Mouse (Mus musculus) small intestine, adult 2 months (tissue): ENCODE measurements around the gene Wap. TPM values are rescaled to one million over a fixed set of nuclear protein-coding genes. Genes with fewer than 3 reads are reported as not detected.
"Not testable (repeated sequence)": the region's sequence is repeated elsewhere in the genome, so short reads cannot be mapped to it uniquely, and the experiment has no call there.

Experiments
- H3K27ac ChIP-seq: fragments of 200-500 bp; 2 replicates; pipeline ENCODE4 v1.5.1; 2012; ENCODE audit warnings: low read depth, low read length, control low read depth, inconsistent platforms; ENCODE audit not compliant: insufficient read depth
- H3K27me3 ChIP-seq: fragments of 200-500 bp; 2 replicates; pipeline ENCODE4 v1.6.1; 2012; ENCODE audit warnings: mild to moderate bottlenecking, moderate library complexity, low read length, inconsistent platforms; ENCODE audit not compliant: control insufficient read depth, insufficient read depth
- H3K36me3 ChIP-seq: fragments of 200-500 bp; 2 replicates; pipeline ENCODE4 v1.6.1; 2012; ENCODE audit warnings: mild to moderate bottlenecking, low read length, control low read depth, inconsistent platforms; ENCODE audit not compliant: control insufficient read depth, insufficient read depth
- H3K4me1 ChIP-seq: fragments of 200-500 bp; 2 replicates; pipeline ENCODE4 v1.6.1; 2012; ENCODE audit warnings: low read length, inconsistent platforms, mixed read lengths; ENCODE audit not compliant: control insufficient read depth, insufficient read depth, insufficient read length
- H3K4me3 ChIP-seq: fragments of 200-500 bp; 2 replicates; pipeline ENCODE4 v1.5.1; 2012; ENCODE audit warnings: low read depth, mild to moderate bottlenecking, control low read depth, inconsistent platforms, low read length, moderate library complexity
- CTCF ChIP-seq: fragments of 200-500 bp; IDR thresholded peaks from 2 replicates; pipeline ENCODE4 v1.5.1; 2012; ENCODE audit warnings: low read depth, mild to moderate bottlenecking, control low read depth, inconsistent platforms, low read length, moderate library complexity, mixed read lengths; ENCODE audit not compliant: insufficient replicate concordance, insufficient read length; ENCODE audit errors: extremely low read depth
- POLR2A ChIP-seq: fragments of 200-500 bp; IDR thresholded peaks from 2 replicates; pipeline ENCODE4 v1.6.1; 2012; ENCODE audit warnings: low read depth, mild to moderate bottlenecking, control low read depth, inconsistent platforms, low read length, moderate library complexity
- WGBS: fragments of 180-500 bp; shearing (Covaris S2); methylation state at CpG from one replicate; pipeline ENCODE4 v1.1.7; 2018; 5-methylcytosine and 5-hydroxymethylcytosine counted together
- polyA plus RNA-seq: library from polyadenylated mRNA; depleted of rRNA; stranded (reverse); fragments of >200 nt; gene quantifications from 2 replicates; pipeline ENCODE4 v1.2.3, GENCODE M21; 2012

Wap gene
- polyA plus RNA-seq, 1 experiment: not detected

- TF ChIP-seq CTCF: no peak
- TF ChIP-seq POLR2A: no peak
- no peak overlapping the region for H3K4me3 ChIP-seq
- H3K27me3 ChIP-seq: no peaks in the 10 kb centered on the region
- peaks cover 5% of the 10 kb centered on the region; the same call in 1 of the 2 replicates for H3K4me1 ChIP-seq
- no peaks in the 10 kb centered on the region for H3K36me3 ChIP-seq
- H3K27ac ChIP-seq: no peak overlapping the region
- WGBS: 0% methylated on average over 2 of the region's 2 CpGs
Observed at GRCm38 (mm10) chr11:6654903-6655302, 16.5 kb upstream of the Wap start.

- not testable (repeated sequence) for H3K4me3 ChIP-seq, H3K36me3 ChIP-seq, H3K27me3 ChIP-seq, H3K4me1 ChIP-seq, H3K27ac ChIP-seq
- 81% methylated on average over 3 of the region's 3 CpGs for WGBS
Observed at GRCm38 (mm10) chr11:6652978-6653377, 14.5 kb upstream of the Wap start.

GRCm38 (mm10) chr11:6650519-6650918 lies 12.1 kb upstream of the Wap start:
- H3K4me1 ChIP-seq: peaks cover 5% of the 10 kb centered on the region; the same call in 1 of the 2 replicates
- no peak for TF ChIP-seq CTCF
- TF ChIP-seq POLR2A: no peak
- no peaks in the 10 kb centered on the region for H3K27me3 ChIP-seq
- H3K36me3 ChIP-seq: no peaks in the 10 kb centered on the region
- H3K4me3 ChIP-seq: no peak overlapping the region
- 26% methylated on average over 7 of the region's 7 CpGs for whole genome bisulfite sequencing
- H3K27ac ChIP-seq: no peak overlapping the region

- no peak overlapping the region for H3K4me3 ChIP-seq
- WGBS: 66% methylated on average over 9 of the region's 9 CpGs
- peaks cover 5% of the 10 kb centered on the region; the same call in 1 of the 2 replicates for H3K4me1 ChIP-seq
- H3K36me3 ChIP-seq: no peaks in the 10 kb centered on the region
- TF ChIP-seq CTCF: no peak
- no peak for TF ChIP-seq POLR2A
- H3K27ac ChIP-seq: no peak overlapping the region
- H3K27me3 ChIP-seq: no peaks in the 10 kb centered on the region
Observed at GRCm38 (mm10) chr11:6647831-6648724, 9.6 kb upstream of the Wap start.

- Histone ChIP-seq H3K27me3 (no peaks in the 10 kb centered on the region), H3K27ac (no peak overlapping the region), H3K36me3 (no peaks in the 10 kb centered on the region), H3K4me3 (no peak overlapping the region), H3K4me1 (no peaks in the 10 kb centered on the region)
- TF ChIP-seq POLR2A: no peak
- TF ChIP-seq CTCF: no peak
- WGBS: 84% methylated on average over 6 of the region's 6 CpGs
Observed at GRCm38 (mm10) chr11:6644566-6644965, 6.1 kb upstream of the Wap start.

GRCm38 (mm10) chr11:6639072-6639471 lies 635 bp upstream of the Wap start:
- no peaks in the 10 kb centered on the region for H3K36me3 ChIP-seq
- no peaks in the 10 kb centered on the region for H3K27me3 ChIP-seq
- 71% methylated on average over 6 of the region's 6 CpGs for WGBS
- no peaks in the 10 kb centered on the region for H3K4me1 ChIP-seq
- no peak overlapping the region for H3K27ac ChIP-seq
- TF ChIP-seq CTCF: no peak
- TF ChIP-seq POLR2A: no peak
- no peak overlapping the region for H3K4me3 ChIP-seq

GRCm38 (mm10) chr11:6636150-6636549 lies 2.3 kb downstream of the Wap start:
- TF ChIP-seq CTCF: peak; percentile 15; the same call in 1 of the 2 replicates
- no peak for TF ChIP-seq POLR2A
- H3K27me3 ChIP-seq: no peaks in the 10 kb centered on the region
- no peak overlapping the region for H3K4me3 ChIP-seq
- 70% methylated on average over 8 of the region's 8 CpGs for WGBS
- no peaks in the 10 kb centered on the region for H3K36me3 ChIP-seq
- no peak overlapping the region for H3K27ac ChIP-seq
- H3K4me1 ChIP-seq: no peaks in the 10 kb centered on the region; the same call in 1 of the 2 replicates
